ENCODE assay signal across 29 mouse cellular contexts in the genomic region with DNA sequence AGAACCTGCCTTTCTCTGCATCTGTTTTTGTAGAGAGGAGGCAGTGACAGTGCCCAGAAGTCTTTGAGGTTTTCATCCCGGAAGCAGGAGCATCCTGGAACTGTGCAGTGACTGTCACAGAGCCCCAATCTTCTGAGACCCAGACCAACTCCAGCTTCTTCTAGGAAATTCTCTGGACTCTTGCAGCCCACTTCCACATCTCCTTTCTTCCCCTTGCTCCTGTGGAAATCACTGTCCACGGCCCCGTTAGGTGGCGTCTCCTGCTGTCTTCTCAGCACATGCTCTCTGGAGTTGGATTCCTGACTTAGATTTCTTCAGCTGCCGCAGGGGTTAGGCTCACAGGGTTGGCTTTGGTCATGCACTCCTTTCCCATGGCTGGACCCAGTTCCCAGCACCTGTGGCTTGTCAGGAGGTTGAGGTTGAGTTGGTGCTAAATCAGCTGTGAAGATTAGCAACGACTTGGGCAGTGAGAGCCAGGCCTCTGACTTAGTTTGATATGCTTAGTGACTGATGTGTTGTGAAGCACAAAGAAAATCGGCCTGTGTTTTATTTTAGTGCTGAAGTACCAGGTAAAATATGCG. TPM values are rescaled to one million over a fixed set of nuclear protein-coding genes. Genes with fewer than 3 reads are reported as not detected.
DNase-seq lines count a peak whose midpoint lies in the region; ATAC-seq and TF ChIP-seq lines count a peak whose summit lies in the region.
"Had no signal": no experiment of that assay in that cellular context is flagged by ENCODE, and none has a peak within 500 bp of the region (broad histone marks: within the 10 kb centered on the region; RNA-seq: fewer than 3 reads in every experiment).

No protein-coding gene starts in this region.

- no peaks in the 10 kb centered on the region; the same call in 1 of the 2 replicates for H3K9me3 ChIP-seq in kidney, embryonic 14.5 days (ENCODE audit: control insufficient read depth, low read length)
- H3K9me3 ChIP-seq in megakaryocyte, embryonic 14.5 days, result no peaks in the 10 kb centered on the region
- H3K9me3 ChIP-seq: embryonic facial prominence, embryonic 12.5 days; forebrain, embryonic 15.5 days; G1E; hindbrain, embryonic 10.5 days; limb, embryonic 13.5 days; liver, embryonic 13.5 days; midbrain, embryonic 15.5 days; neural tube, embryonic 12.5 days had no signal

- peak; percentile 68; the same call in 1 of the 2 replicates for ATAC-seq in kidney, embryonic 14.5 days (ENCODE audit: low FRiP score, low TSS enrichment)
- ATAC-seq in megakaryocyte, adult 5-6 weeks (ENCODE audit: poor library complexity, severe bottlenecking), result no peak
- no peak for ATAC-seq in granulocyte monocyte progenitor cell, adult 5-6 weeks (replicated peaks; ENCODE audit: poor library complexity, severe bottlenecking)
- ATAC-seq: forebrain, embryonic 15.5 days; hindbrain, embryonic 16.5 days; lung, postnatal 0 days; midbrain, embryonic 15.5 days had no signal

- no peaks in the 10 kb centered on the region for H3K27me3 ChIP-seq in kidney, embryonic 14.5 days (ENCODE audit: control insufficient read depth, insufficient read depth, low read length)
- no peaks in the 10 kb centered on the region for H3K27me3 ChIP-seq in megakaryocyte, embryonic 14.5 days (replicated peaks)
- no peaks in the 10 kb centered on the region for H3K27me3 ChIP-seq in myocyte (ENCODE audit: control insufficient read depth, insufficient read depth, insufficient read length)
- H3K27me3 ChIP-seq: embryonic facial prominence, embryonic 12.5 days; forebrain, embryonic 15.5 days; limb, embryonic 13.5 days; liver, embryonic 13.5 days; midbrain, embryonic 15.5 days; neural tube, embryonic 12.5 days had no signal

- 46% methylated on average over 8 of the region's 8 CpGs for WGBS in kidney, embryonic 14.5 days

- H3K79me2 ChIP-seq in myocyte (ENCODE audit: control insufficient read depth, insufficient read depth), result peaks cover 46% of the 10 kb centered on the region

- no peaks in the 10 kb centered on the region for H3K36me3 ChIP-seq in kidney, embryonic 14.5 days (ENCODE audit: control insufficient read depth, insufficient read depth, low read length)
- H3K36me3 ChIP-seq in megakaryocyte, embryonic 14.5 days (replicated peaks; ENCODE audit: low read length), result peaks cover 75% of the 10 kb centered on the region
- H3K36me3 ChIP-seq in myocyte (ENCODE audit: control insufficient read depth, insufficient read depth), result no peaks in the 10 kb centered on the region
- H3K36me3 ChIP-seq: forebrain, embryonic 15.5 days; liver, embryonic 13.5 days; midbrain, embryonic 15.5 days had no signal

- no peak overlapping the region for H3ac ChIP-seq in myocyte (ENCODE audit: control insufficient read depth, insufficient read length)

- no peak overlapping the region for H3K4me2 ChIP-seq in kidney, embryonic 14.5 days (replicated peaks; ENCODE audit: low read depth, low read length)
- no peak overlapping the region for H3K4me2 ChIP-seq in myocyte (ENCODE audit: low read depth)
- H3K4me2 ChIP-seq: embryonic facial prominence, embryonic 12.5 days; forebrain, embryonic 15.5 days; limb, embryonic 13.5 days; liver, embryonic 13.5 days; midbrain, embryonic 15.5 days; neural tube, embryonic 12.5 days had no signal

- H3K9ac ChIP-seq in kidney, embryonic 14.5 days (ENCODE audit: low read depth, low read length), result no peak overlapping the region
- H3K9ac ChIP-seq: embryonic facial prominence, embryonic 12.5 days; forebrain, embryonic 15.5 days; limb, embryonic 13.5 days; liver, embryonic 13.5 days; midbrain, embryonic 15.5 days; neural tube, embryonic 12.5 days had no signal

- no peak overlapping the region for H3K4me3 ChIP-seq in kidney, embryonic 14.5 days (ENCODE audit: low read length)
- peak overlapping the region; percentile 43 for H3K4me3 ChIP-seq in megakaryocyte, embryonic 14.5 days (replicated peaks)
- H3K4me3 ChIP-seq in myocyte, result no peak overlapping the region
- H3K4me3 ChIP-seq: embryonic facial prominence, embryonic 12.5 days; forebrain, embryonic 15.5 days; hindbrain, embryonic 10.5 days; limb, embryonic 13.5 days; liver, embryonic 13.5 days; midbrain, embryonic 15.5 days; neural tube, embryonic 12.5 days had no signal

- intact Hi-C loops in gastrocnemius, postnatal 36 days (cut with DNase I), result no loop called here

- H3K27ac ChIP-seq in kidney, embryonic 14.5 days (ENCODE audit: low read depth, low read length), result peak overlapping the region; percentile 6; the same call in 1 of the 2 replicates
- H3K27ac ChIP-seq: embryonic facial prominence, embryonic 12.5 days; forebrain, embryonic 15.5 days; hindbrain, embryonic 10.5 days; limb, embryonic 13.5 days; liver, embryonic 13.5 days; midbrain, embryonic 15.5 days; neural tube, embryonic 12.5 days had no signal

- H3K4me1 ChIP-seq in kidney, embryonic 14.5 days (ENCODE audit: control insufficient read depth, insufficient read depth, low read length), result peaks cover 24% of the 10 kb centered on the region
- H3K4me1 ChIP-seq in megakaryocyte, embryonic 14.5 days, result peaks cover 92% of the 10 kb centered on the region

- no peak for TF ChIP-seq POLR2A in myocyte (IDR thresholded peaks at IDR 0.05; ENCODE audit: insufficient read length, low read depth)

- peak; percentile 25 for DNase-seq in gastrocnemius, adult 18-20 months (ENCODE audit: low spot score)
- no peak for DNase-seq in gastrocnemius, postnatal 36 days
- no peak for DNase-seq in kidney, postnatal 36 days
- DNase-seq: adrenal gland, postnatal 14 days; cerebellum, adult 11-12 months; cerebellum, adult 9-11 months; embryo, embryonic 11 days; heart, adult 18-20 months; heart, postnatal 14 days; kidney, postnatal 10 days; liver, embryonic 13.5 days; lung, adult 18-20 months; lung, postnatal 4 days; thymus, adult 2 months; thymus, postnatal 36 days had no signal

TF ChIP-seq in myocyte, 11 proteins besides CTCF, POLR2A, EP300 and RAD21:
- TF ChIP-seq E2F4 (IDR thresholded peaks at IDR 0.05; ENCODE audit: insufficient read depth) (no peak), MYOG (IDR thresholded peaks at IDR 0.05; ENCODE audit: control insufficient read depth in 1 of 3, insufficient read depth in 1 of 3, insufficient read length in 2 of 3, low read depth in 2 of 3) (peak in 2 of 3 experiments; percentile 66 to 74), MYOD1 (IDR thresholded peaks at IDR 0.05; ENCODE audit: control insufficient read depth in 1 of 3, insufficient read length in 2 of 3, low read depth in 2 of 3) (peak; percentile 3 to 67 (median 25))

RNA-seq across cellular contexts. Expression of gene Cds2, which starts 15.4 kb away (rescaled TPM):
- 10 to 100 TPM; 14.6 to 20.6 TPM for total RNA-seq in gastrocnemius, adult 18-20 months (2021)
- 10 to 100 TPM; 14.4 to 15.0 TPM for total RNA-seq in gastrocnemius, postnatal 36 days (2021)
- 24.4 and 27.3 TPM in 2 replicates for polyA plus RNA-seq in kidney, embryonic 14.5 days (2014; fragmentation: Nextera tagmentation; extraction: Ambion mirVana)
- polyA plus RNA-seq in megakaryocyte, embryonic 14.5 days (2012; ENCODE audit: insufficient read depth, low replicate concordance), result 13.8 and 21.9 TPM in 2 replicates
- 17.9 and 32.0 TPM in 2 replicates for total RNA-seq in megakaryocyte, adult 5-6 weeks (2015)
- 24.4 and 26.3 TPM in 2 replicates for total RNA-seq in megakaryocyte, adult 5-6 weeks (2017)
- polyA plus RNA-seq in myocyte (2012; fragmentation: generic; extraction: Trizol), result 30.3 TPM
- 8.7 and 22.5 TPM in 2 replicates for total RNA-seq in granulocyte monocyte progenitor cell, adult 5-6 weeks (2014; fragmentation: Nextera tagmentation)
- total RNA-seq in granulocyte monocyte progenitor cell, adult 5-6 weeks (2017), result 7.0 and 9.7 TPM in 2 replicates

RNA-seq across cellular contexts. Expression of gene Pcna, which starts 25.2 kb away (rescaled TPM):
- total RNA-seq in gastrocnemius, adult 18-20 months (2021), result 10 to 100 TPM; 18.1 to 19.8 TPM
- total RNA-seq in gastrocnemius, postnatal 36 days (2021), result 10 to 100 TPM; 19.7 to 20.7 TPM
- polyA plus RNA-seq in kidney, embryonic 14.5 days (2014; fragmentation: Nextera tagmentation; extraction: Ambion mirVana), result 339 and 383 TPM in 2 replicates
- 6.9 and 19.1 TPM in 2 replicates for polyA plus RNA-seq in megakaryocyte, embryonic 14.5 days (2012; ENCODE audit: insufficient read depth, low replicate concordance)
- 619 and 646 TPM in 2 replicates for total RNA-seq in megakaryocyte, adult 5-6 weeks (2015)
- total RNA-seq in megakaryocyte, adult 5-6 weeks (2017), result 482 and 494 TPM in 2 replicates
- polyA plus RNA-seq in myocyte (2012; fragmentation: generic; extraction: Trizol), result 65.5 TPM
- total RNA-seq in granulocyte monocyte progenitor cell, adult 5-6 weeks (2014; fragmentation: Nextera tagmentation), result 627 and 644 TPM in 2 replicates
- total RNA-seq in granulocyte monocyte progenitor cell, adult 5-6 weeks (2017), result 619 and 668 TPM in 2 replicates

RNA-seq across cellular contexts. Expression of gene Tmem230, which starts 30.8 kb away (rescaled TPM):
- 10 to 100 TPM; 27.2 to 28.8 TPM for total RNA-seq in gastrocnemius, adult 18-20 months (2021)
- 10 to 100 TPM; 18.1 to 22.8 TPM for total RNA-seq in gastrocnemius, postnatal 36 days (2021)
- 42.9 and 47.3 TPM in 2 replicates for polyA plus RNA-seq in kidney, embryonic 14.5 days (2014; fragmentation: Nextera tagmentation; extraction: Ambion mirVana)
- 23.1 and 24.3 TPM in 2 replicates for polyA plus RNA-seq in megakaryocyte, embryonic 14.5 days (2012; ENCODE audit: insufficient read depth, low replicate concordance)
- 44.3 and 52.5 TPM in 2 replicates for total RNA-seq in megakaryocyte, adult 5-6 weeks (2015)
- 18.4 and 18.8 TPM in 2 replicates for total RNA-seq in megakaryocyte, adult 5-6 weeks (2017)
- 76.6 TPM for polyA plus RNA-seq in myocyte (2012; fragmentation: generic; extraction: Trizol)
- total RNA-seq in granulocyte monocyte progenitor cell, adult 5-6 weeks (2014; fragmentation: Nextera tagmentation), result 50.1 and 51.5 TPM in 2 replicates
- total RNA-seq in granulocyte monocyte progenitor cell, adult 5-6 weeks (2017), result 18.7 and 19.4 TPM in 2 replicates

Comparison
In these comparisons a context has a peak if more than half of its experiments do, and no peak if none do; other contexts are left out.
1. RNA of gene Pcna, which starts 25.2 kb away (total RNA-seq): 482 to 646 TPM in megakaryocyte, adult 5-6 weeks and 619 to 668 TPM in granulocyte monocyte progenitor cell, adult 5-6 weeks; 19.7 to 20.7 TPM in gastrocnemius, postnatal 36 days and 18.1 to 19.8 TPM in gastrocnemius, adult 18-20 months; every median in the first group is over 10 times any median in the second.